Mouse (Mus musculus): ENCODE measurements around the gene Slc7a12. TPM values are rescaled to one million over a fixed set of nuclear protein-coding genes. Genes with fewer than 3 reads are reported as not detected.

Slc7a12 gene
- polyA plus RNA-seq (2016; fragmentation: Nextera tagmentation; extraction: Ambion mirVana) = not detected in 2 replicates

DNA sequence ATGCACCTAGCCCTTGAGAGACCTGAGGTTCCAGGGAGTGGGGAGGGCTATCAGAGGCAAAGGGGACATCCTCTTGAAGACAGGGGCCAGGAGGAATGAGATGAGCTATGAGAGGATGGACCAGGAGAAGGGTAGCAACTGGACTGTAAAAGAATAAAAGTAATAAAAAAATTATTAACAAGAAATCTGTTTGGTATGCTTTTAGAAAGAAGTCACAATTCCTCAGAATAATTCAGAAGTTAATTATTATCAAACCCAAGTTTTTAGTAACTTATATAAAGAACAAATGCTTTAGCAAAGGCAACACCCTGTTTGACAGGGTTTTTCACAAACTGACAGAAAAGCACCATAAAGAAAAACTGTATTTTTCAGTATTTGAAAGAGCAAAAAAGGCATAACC, at the start of gene Slc7a12:
TSS of gene Slc7a12 (plus strand) at position 301 of the 400 bp plus-strand sequence.
- no peak for ATAC-seq (ENCODE audit: insufficient number of reproducible peaks, insufficient read depth, low FRiP score, low TSS enrichment, low read depth)
- no peak within 1 kb of the TSS for H3K27ac ChIP-seq

GRCm38 (mm10) chr3:14432381-14432780, 48.1 kb upstream of the Slc7a12 start:
- Histone ChIP-seq H3K9ac (replicated peaks) (no peak overlapping the region), H3K4me3 (replicated peaks) (no peak overlapping the region), H3K27me3 (no peaks in the 10 kb centered on the region), H3K27ac (no peak overlapping the region), H3K9me3 (0 out of 2 replicates have a peak, but pooled peaks cover 6% of the 10 kb centered on the region), H3K4me2 (no peak overlapping the region), H3K4me1 (replicated peaks) (no peaks in the 10 kb centered on the region), H3K36me3 (no peaks in the 10 kb centered on the region)
- 84% methylated on average over 1 of the region's 1 CpGs for WGBS
- no peak for ATAC-seq (ENCODE audit: insufficient number of reproducible peaks, insufficient read depth, low FRiP score, low TSS enrichment, low read depth)

More for the DNA sequence above, at the start of gene Slc7a12:
- no peaks in the 10 kb centered on the region for H3K27me3 ChIP-seq
- no peaks in the 10 kb centered on the region for H3K9me3 ChIP-seq
- no peaks in the 10 kb centered on the region for H3K36me3 ChIP-seq
- no peak within 1 kb of the TSS for H3K4me2 ChIP-seq
- no peaks in the 10 kb centered on the region for H3K4me1 ChIP-seq (replicated peaks)
- H3K4me3 ChIP-seq (replicated peaks) = no peak within 1 kb of the TSS
- no peak within 1 kb of the TSS for H3K9ac ChIP-seq (replicated peaks)

GRCm38 (mm10) chr3:14446015-14446414, 34.5 kb upstream of the Slc7a12 start:
- no peak for ATAC-seq (ENCODE audit: insufficient number of reproducible peaks, insufficient read depth, low FRiP score, low TSS enrichment, low read depth)

DNA sequence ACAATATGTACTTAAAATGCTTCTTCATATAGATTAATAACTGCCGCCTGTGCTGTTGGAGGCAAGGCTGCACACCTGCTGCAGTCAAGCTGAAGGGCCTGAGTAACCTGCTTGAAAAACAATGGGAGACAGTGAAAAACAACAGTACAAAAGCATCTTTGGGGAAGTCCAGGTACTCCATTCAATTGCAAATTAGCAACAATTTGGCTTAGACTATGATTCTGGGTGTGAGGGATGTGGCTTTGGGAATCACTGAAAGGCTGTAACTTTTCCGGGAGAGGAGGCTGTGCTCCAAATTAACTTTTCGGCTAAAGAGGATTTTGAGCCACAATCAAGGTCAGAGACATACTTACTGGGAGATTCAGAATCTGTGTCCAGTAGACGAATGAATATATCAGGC, 33.8 kb upstream of the Slc7a12 start:
- H3K4me2 ChIP-seq = no peak overlapping the region
- ATAC-seq (ENCODE audit: insufficient number of reproducible peaks, insufficient read depth, low FRiP score, low TSS enrichment, low read depth) = no peak
- no peaks in the 10 kb centered on the region for H3K4me1 ChIP-seq (replicated peaks)
- no peak overlapping the region for H3K4me3 ChIP-seq (replicated peaks)
- no peaks in the 10 kb centered on the region for H3K27me3 ChIP-seq
- H3K9me3 ChIP-seq = 0 out of 2 replicates have a peak, but pooled peaks cover 3% of the 10 kb centered on the region
- H3K36me3 ChIP-seq = no peaks in the 10 kb centered on the region
- H3K9ac ChIP-seq (replicated peaks) = no peak overlapping the region
- WGBS = 93% methylated on average over 4 of the region's 4 CpGs
- no peak overlapping the region for H3K27ac ChIP-seq

More at GRCm38 (mm10) chr3:14446015-14446414, 34.5 kb upstream of the Slc7a12 start:
- H3K9me3 ChIP-seq = 0 out of 2 replicates have a peak, but pooled peaks cover 3% of the 10 kb centered on the region
- no peaks in the 10 kb centered on the region for H3K27me3 ChIP-seq
- no peak overlapping the region for H3K27ac ChIP-seq
- H3K36me3 ChIP-seq = no peaks in the 10 kb centered on the region
- H3K4me2 ChIP-seq = no peak overlapping the region
- WGBS = 89% methylated on average over 4 of the region's 4 CpGs
- no peaks in the 10 kb centered on the region for H3K4me1 ChIP-seq (replicated peaks)
- H3K4me3 ChIP-seq (replicated peaks) = no peak overlapping the region
- H3K9ac ChIP-seq (replicated peaks) = no peak overlapping the region

Other genes starting within 250 kb of the Slc7a12 start
- 544 and 562 TPM in 2 replicates for gene 1810022K09Rik, start 130.6 kb downstream of the Slc7a12 start, polyA plus RNA-seq (2016; fragmentation: Nextera tagmentation; extraction: Ambion mirVana)
- 3.3 and 4.1 TPM in 2 replicates for gene Car13, start 161.0 kb downstream of the Slc7a12 start, polyA plus RNA-seq (2016; fragmentation: Nextera tagmentation; extraction: Ambion mirVana)